Mouse (Mus musculus): ENCODE data around the gene D930048N14Rik. TPM values are rescaled to one million over a fixed set of nuclear protein-coding genes. Genes with fewer than 3 reads are reported as not detected.
"Not testable (repeated sequence)": the region's sequence is repeated elsewhere in the genome, so short reads cannot be mapped to it uniquely, and the experiment has no call there.

Gene D930048N14Rik
- polyA plus RNA-seq, 1 experiment from 2014 or later: 1.2 TPM

- Histone ChIP-seq H3K9ac (no peak overlapping the region), H3K27ac (replicated peaks) (no peak overlapping the region), H3K9me3 (no peaks in the 10 kb centered on the region), H3K4me3 (no peak overlapping the region), H3K27me3 (no peaks in the 10 kb centered on the region), H3K36me3 (no peaks in the 10 kb centered on the region), H3K4me2 (no peak overlapping the region), H3K4me1 (replicated peaks) (0 out of 2 replicates have a peak, but pooled peaks cover 3% of the 10 kb centered on the region)
- no peak for ATAC-seq (ENCODE audit: low FRiP score, low read depth)
- 61% methylated on average over 7 of the region's 7 CpGs for WGBS
Observed at GRCm38 (mm10) chr11:51658291-51658690, 7.5 kb downstream of the D930048N14Rik start.

GRCm38 (mm10) chr11:51658705-51659104 is 8.0 kb downstream of the D930048N14Rik start:
- WGBS: 51% methylated on average over 6 of the region's 6 CpGs
- H3K4me2 ChIP-seq: no peak overlapping the region
- H3K36me3 ChIP-seq: no peaks in the 10 kb centered on the region
- no peak overlapping the region for H3K27ac ChIP-seq (replicated peaks)
- no peaks in the 10 kb centered on the region for H3K9me3 ChIP-seq
- H3K4me1 ChIP-seq (replicated peaks): 0 out of 2 replicates have a peak, but pooled peaks cover 3% of the 10 kb centered on the region
- ATAC-seq (ENCODE audit: low FRiP score, low read depth): peak; percentile 34; the same call in 1 of the 2 replicates
- no peaks in the 10 kb centered on the region for H3K27me3 ChIP-seq
- H3K9ac ChIP-seq: no peak overlapping the region
- no peak overlapping the region for H3K4me3 ChIP-seq

GRCm38 (mm10) chr11:51661867-51662365 is 11.2 kb downstream of the D930048N14Rik start:
- no peaks in the 10 kb centered on the region for H3K36me3 ChIP-seq
- ATAC-seq (ENCODE audit: low FRiP score, low read depth): no peak
- H3K9me3 ChIP-seq: no peaks in the 10 kb centered on the region
- WGBS: 75% methylated on average over 16 of the region's 16 CpGs
- H3K27ac ChIP-seq (replicated peaks): no peak overlapping the region
- no peaks in the 10 kb centered on the region for H3K27me3 ChIP-seq
- no peak overlapping the region for H3K4me3 ChIP-seq
- H3K4me2 ChIP-seq: no peak overlapping the region
- 0 out of 2 replicates have a peak, but pooled peaks cover 3% of the 10 kb centered on the region for H3K4me1 ChIP-seq (replicated peaks)
- H3K9ac ChIP-seq: no peak overlapping the region

GRCm38 (mm10) chr11:51662632-51663031 is 11.9 kb downstream of the D930048N14Rik start:
- 67% methylated on average over 7 of the region's 7 CpGs for WGBS
- no peaks in the 10 kb centered on the region for H3K27me3 ChIP-seq
- 0 out of 2 replicates have a peak, but pooled peaks cover 3% of the 10 kb centered on the region for H3K4me1 ChIP-seq (replicated peaks)
- H3K27ac ChIP-seq (replicated peaks): no peak overlapping the region
- H3K4me3 ChIP-seq: no peak overlapping the region
- no peak overlapping the region for H3K9ac ChIP-seq
- H3K4me2 ChIP-seq: no peak overlapping the region
- no peaks in the 10 kb centered on the region for H3K9me3 ChIP-seq
- H3K36me3 ChIP-seq: no peaks in the 10 kb centered on the region
- no peak for ATAC-seq (ENCODE audit: low FRiP score, low read depth)

- not testable (repeated sequence) for H3K4me1 ChIP-seq (replicated peaks); H3K4me2 ChIP-seq; H3K36me3 ChIP-seq; H3K9ac ChIP-seq; H3K4me3 ChIP-seq; ATAC-seq (ENCODE audit: low FRiP score, low read depth); H3K9me3 ChIP-seq; H3K27ac ChIP-seq (replicated peaks); H3K27me3 ChIP-seq
- 97% methylated on average over 7 of the region's 7 CpGs for WGBS
Observed at GRCm38 (mm10) chr11:51664747-51665146, 14.0 kb downstream of the D930048N14Rik start.

GRCm38 (mm10) chr11:51670846-51671245 is 20.1 kb downstream of the D930048N14Rik start:
- Histone ChIP-seq H3K27ac (replicated peaks) (no peak overlapping the region), H3K9ac (no peak overlapping the region), H3K9me3 (no peaks in the 10 kb centered on the region), H3K4me2 (no peak overlapping the region), H3K36me3 (no peaks in the 10 kb centered on the region), H3K4me1 (replicated peaks) (no peaks in the 10 kb centered on the region), H3K27me3 (no peaks in the 10 kb centered on the region), H3K4me3 (no peak overlapping the region)
- WGBS: 94% methylated on average over 7 of the region's 7 CpGs
- ATAC-seq (ENCODE audit: low FRiP score, low read depth): no peak

GRCm38 (mm10) chr11:51671376-51671775 is 20.6 kb downstream of the D930048N14Rik start:
- Histone ChIP-seq H3K9ac (no peak overlapping the region), H3K4me1 (replicated peaks) (no peaks in the 10 kb centered on the region), H3K9me3 (no peaks in the 10 kb centered on the region), H3K4me2 (no peak overlapping the region), H3K27ac (replicated peaks) (no peak overlapping the region), H3K36me3 (no peaks in the 10 kb centered on the region), H3K27me3 (no peaks in the 10 kb centered on the region), H3K4me3 (no peak overlapping the region)
- no peak for ATAC-seq (ENCODE audit: low FRiP score, low read depth)
- 79% methylated on average over 2 of the region's 2 CpGs for WGBS

GRCm38 (mm10) chr11:51673291-51673690 is 22.5 kb downstream of the D930048N14Rik start:
- Histone ChIP-seq H3K4me3 (no peak overlapping the region), H3K27me3 (no peaks in the 10 kb centered on the region), H3K4me1 (replicated peaks) (no peaks in the 10 kb centered on the region), H3K4me2 (no peak overlapping the region), H3K9me3 (no peaks in the 10 kb centered on the region), H3K27ac (replicated peaks) (no peak overlapping the region), H3K9ac (no peak overlapping the region), H3K36me3 (no peaks in the 10 kb centered on the region)
- 81% methylated on average over 9 of the region's 9 CpGs for WGBS
- ATAC-seq (ENCODE audit: low FRiP score, low read depth): no peak

- no peak overlapping the region for H3K27ac ChIP-seq (replicated peaks)
- H3K36me3 ChIP-seq: no peaks in the 10 kb centered on the region
- no peak overlapping the region for H3K9ac ChIP-seq
- no peak overlapping the region for H3K4me2 ChIP-seq
- H3K4me1 ChIP-seq (replicated peaks): no peaks in the 10 kb centered on the region
- 78% methylated on average over 5 of the region's 5 CpGs for WGBS
- no peaks in the 10 kb centered on the region for H3K9me3 ChIP-seq
- ATAC-seq (ENCODE audit: low FRiP score, low read depth): no peak
- H3K27me3 ChIP-seq: no peaks in the 10 kb centered on the region
- no peak overlapping the region for H3K4me3 ChIP-seq
Observed at GRCm38 (mm10) chr11:51675386-51675785, 24.6 kb downstream of the D930048N14Rik start.

GRCm38 (mm10) chr11:51677737-51678418 is 27.1 kb downstream of the D930048N14Rik start:
- 75% methylated on average over 6 of the region's 6 CpGs for WGBS
- H3K36me3 ChIP-seq: no peaks in the 10 kb centered on the region
- no peak overlapping the region for H3K4me2 ChIP-seq
- H3K27me3 ChIP-seq: no peaks in the 10 kb centered on the region
- no peak overlapping the region for H3K4me3 ChIP-seq
- H3K4me1 ChIP-seq (replicated peaks): no peaks in the 10 kb centered on the region
- H3K9me3 ChIP-seq: no peaks in the 10 kb centered on the region
- H3K27ac ChIP-seq (replicated peaks): no peak overlapping the region
- ATAC-seq (ENCODE audit: low FRiP score, low read depth): no peak
- H3K9ac ChIP-seq: no peak overlapping the region

- WGBS: 87% methylated on average over 3 of the region's 3 CpGs
- ATAC-seq (ENCODE audit: low FRiP score, low read depth): no peak
Observed at GRCm38 (mm10) chr11:51679466-51679865, 28.7 kb downstream of the D930048N14Rik start.

GRCm38 (mm10) chr11:51681324-51681975 is 30.7 kb downstream of the D930048N14Rik start:
- WGBS: 39% methylated on average over 13 of the region's 13 CpGs
- ATAC-seq (ENCODE audit: low FRiP score, low read depth): peak; percentile 27; the same call in 1 of the 2 replicates
- H3K4me2 ChIP-seq: 0 out of 2 replicates have a peak overlapping the region, but pooled peaks have one; percentile 12
- peaks cover 2% of the 10 kb centered on the region for H3K36me3 ChIP-seq
- no peaks in the 10 kb centered on the region for H3K27me3 ChIP-seq
- H3K27ac ChIP-seq (replicated peaks): no peak overlapping the region
- no peaks in the 10 kb centered on the region for H3K4me1 ChIP-seq (replicated peaks)
- H3K4me3 ChIP-seq: no peak overlapping the region
- no peaks in the 10 kb centered on the region for H3K9me3 ChIP-seq
- H3K9ac ChIP-seq: no peak overlapping the region

More at GRCm38 (mm10) chr11:51679466-51679865, 28.7 kb downstream of the D930048N14Rik start:
- Histone ChIP-seq H3K36me3 (no peaks in the 10 kb centered on the region), H3K9ac (no peak overlapping the region), H3K4me1 (replicated peaks) (no peaks in the 10 kb centered on the region), H3K4me3 (no peak overlapping the region), H3K4me2 (no peak overlapping the region), H3K9me3 (no peaks in the 10 kb centered on the region), H3K27ac (replicated peaks) (no peak overlapping the region), H3K27me3 (no peaks in the 10 kb centered on the region)
